Mouse (Mus musculus) erythroid progenitor cell, adult 5-6 weeks (primary cell): Measurements from ENCODE around the gene Podn. TPM values are rescaled to one million over a fixed set of nuclear protein-coding genes. Genes with fewer than 3 reads are reported as not detected.
A peak's percentile ranks its signal among the peaks of the same experiment; 100 is the strongest.
"Not testable (repeated sequence)": the region's sequence is repeated elsewhere in the genome, so short reads cannot be mapped to it uniquely, and the experiment has no call there.

Experiments
- ATAC-seq: replicated peaks from 2 replicates; pipeline ENCODE4 v1.8.0; 2016; ENCODE audit warnings: moderate number of reproducible peaks, mild to moderate bottlenecking, moderate TSS enrichment, inconsistent platforms; ENCODE audit not compliant: poor library complexity, low FRiP score, severe bottlenecking
- total RNA-seq, 2 experiments: library from RNA; stranded (forward) in 1 of 2; stranded (reverse) in 1 of 2; fragments of 150-400 nt in 1 of 2; fragments of 186-747, 209-891 nt in 1 of 2; gene quantifications; 2 replicates each; pipeline versions ENCODE4 v1.2.3 to v1.2.4; 2015 to 2017; ENCODE audit warnings: low replicate concordance in 2 of 2

The Podn gene
- total RNA-seq (2015; ENCODE audit: low replicate concordance) (not detected in 2 replicates), total RNA-seq (2017; ENCODE audit: low replicate concordance) (0.13 TPM in 1 of 2 replicates, not detected in the other)

DNA sequence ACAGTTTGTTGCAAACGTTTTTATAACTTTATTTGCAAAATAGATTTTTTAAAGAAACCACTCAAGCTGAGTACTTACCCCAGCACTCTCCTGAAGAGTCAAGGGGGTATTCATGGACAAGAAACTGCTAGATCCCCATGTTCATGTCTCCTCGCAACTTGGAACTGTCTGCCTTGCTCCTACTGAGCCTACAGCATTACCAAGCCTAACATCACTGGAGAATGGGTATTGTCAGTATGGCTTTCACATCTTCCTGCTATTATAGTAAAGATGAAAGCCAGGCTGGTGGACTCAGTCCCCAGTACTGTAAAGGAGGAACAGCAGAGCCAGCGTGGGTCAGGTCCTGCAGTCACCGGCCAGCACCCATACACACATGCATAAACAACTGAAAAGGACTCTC, at the start of gene Podn:
Gene Podn, minus strand, starts transcription at position 101 of the 400 bp plus-strand sequence.
- ATAC-seq: no peak

DNA sequence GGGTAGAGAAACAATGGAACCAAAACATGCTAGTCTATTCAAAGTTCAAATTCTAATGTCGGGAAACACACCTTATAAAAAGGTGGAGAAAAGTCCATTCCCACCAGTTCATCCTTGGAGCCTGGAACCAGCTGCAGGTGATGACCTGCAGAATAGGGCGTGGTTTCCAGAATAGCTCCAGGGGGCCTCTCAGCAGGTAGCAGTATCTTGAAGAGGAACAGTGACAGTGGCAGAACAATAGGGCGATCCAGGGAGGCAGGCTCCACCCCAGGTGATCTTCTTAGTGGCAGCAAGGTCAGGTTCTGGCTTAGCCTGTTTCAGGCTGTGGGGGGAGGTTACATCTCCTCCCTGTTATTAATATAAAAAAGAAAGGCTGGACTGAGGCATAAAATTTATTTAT, 49.3 kb upstream of the Podn start:
- not testable (repeated sequence) for ATAC-seq

- ATAC-seq: no peak
These were observed 48.6 kb upstream of the Podn start, which contains the start of gene Scp2 for GRCm38 (mm10) chr4:108144880-108145279. Scp2 (minus strand) TSS chr4:108144998.

DNA sequence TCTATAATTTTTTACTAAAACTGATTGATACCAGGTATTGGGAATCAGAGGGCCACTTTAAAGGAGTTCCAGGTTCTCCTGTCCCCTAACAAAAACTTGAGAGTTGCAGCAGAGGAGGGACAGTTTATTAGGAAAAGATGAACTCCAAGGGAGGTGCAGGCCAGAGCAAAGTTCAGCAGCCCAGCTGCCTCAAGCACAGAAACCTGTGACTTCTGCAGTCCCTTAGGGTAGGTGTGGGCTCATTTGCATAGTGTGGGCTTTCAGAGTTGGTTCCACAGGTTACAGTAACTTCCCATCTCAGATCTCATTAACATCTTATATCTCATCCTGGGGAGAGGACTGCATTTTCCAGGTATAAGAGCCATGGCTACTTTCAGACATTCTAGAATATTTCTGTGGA, 47.5 kb upstream of the Podn start:
- ATAC-seq: no peak

DNA sequence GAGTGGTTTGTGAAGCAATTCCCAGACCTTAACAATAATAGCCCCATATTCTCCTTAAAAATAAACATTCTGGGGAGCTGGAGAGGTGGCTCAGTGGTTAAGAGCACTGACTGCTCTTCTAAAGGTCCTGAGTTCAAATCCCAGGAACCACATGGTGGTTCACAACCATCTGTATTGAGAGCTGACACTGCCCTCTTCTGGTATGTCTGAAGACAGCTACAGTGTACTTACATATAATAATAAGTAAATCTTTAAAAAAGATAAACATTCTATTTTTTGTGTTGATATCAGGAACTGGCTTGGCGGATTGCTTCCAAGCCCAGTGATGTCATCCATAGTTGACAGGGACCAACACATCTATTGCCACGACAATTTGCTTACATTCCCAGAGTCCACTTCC, 46.9 kb upstream of the Podn start:
- ATAC-seq: not testable (repeated sequence)

DNA sequence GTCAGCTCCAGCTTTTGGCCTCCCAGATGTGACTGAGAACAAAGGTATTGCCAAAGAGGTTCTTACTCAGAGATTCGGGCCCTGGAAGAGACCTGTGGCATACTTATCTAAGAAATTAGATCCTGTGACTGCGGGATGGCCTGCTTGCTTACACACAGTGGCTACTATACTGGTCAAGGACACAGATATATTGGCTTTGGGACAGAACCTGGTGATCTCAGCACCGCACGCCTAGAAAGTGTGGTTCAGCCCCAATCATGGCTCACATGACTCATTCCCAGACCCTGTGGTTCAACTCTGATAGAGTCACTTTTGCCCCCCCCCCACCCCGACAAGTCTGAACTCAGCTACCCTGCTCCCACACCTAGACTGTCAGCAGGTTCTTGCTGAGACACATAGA, 40.7 kb upstream of the Podn start:
- no peak for ATAC-seq

DNA sequence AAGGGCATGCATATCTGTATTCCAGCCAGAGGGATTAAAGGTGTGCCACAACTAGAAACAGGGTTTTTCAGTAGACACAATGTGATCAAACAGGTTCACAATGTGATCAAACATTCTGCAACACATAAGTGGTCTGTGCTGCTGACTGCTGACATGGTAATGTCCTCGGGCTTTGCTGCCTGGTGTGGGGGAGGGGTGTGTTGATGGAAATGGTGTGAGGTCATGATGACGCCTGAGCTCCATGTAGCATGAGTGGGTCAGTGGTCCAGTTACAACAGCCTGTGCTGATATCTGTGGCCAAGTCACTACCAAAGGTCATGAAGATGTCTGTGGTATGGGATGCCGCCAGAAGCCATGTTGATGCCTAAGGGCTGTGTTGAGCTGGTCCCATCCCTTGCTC, 34.2 kb upstream of the Podn start:
- no peak for ATAC-seq

DNA sequence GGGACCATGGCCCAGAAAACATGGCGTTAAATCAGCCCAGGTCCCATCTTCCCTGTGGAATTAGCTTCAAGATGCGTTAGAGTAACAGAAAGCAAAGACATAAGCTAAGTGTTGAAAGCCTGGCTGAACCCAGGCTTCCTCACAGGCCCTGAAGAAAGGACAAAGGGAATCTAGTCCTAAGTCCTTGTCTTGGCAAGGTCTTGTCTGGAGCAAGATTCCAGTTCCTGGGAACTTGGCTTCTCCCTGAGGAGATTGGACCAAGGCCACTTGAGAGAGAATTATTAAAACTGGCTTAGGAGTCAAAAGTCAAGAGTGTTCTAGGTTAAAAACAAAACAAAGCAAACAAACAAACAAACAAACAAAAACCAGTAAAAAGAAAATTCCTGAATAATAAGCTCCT, 32.1 kb upstream of the Podn start:
- no peak for ATAC-seq

- ATAC-seq: no peak
These were observed 31.3 kb upstream of the Podn start for GRCm38 (mm10) chr4:108127516-108127915.

DNA sequence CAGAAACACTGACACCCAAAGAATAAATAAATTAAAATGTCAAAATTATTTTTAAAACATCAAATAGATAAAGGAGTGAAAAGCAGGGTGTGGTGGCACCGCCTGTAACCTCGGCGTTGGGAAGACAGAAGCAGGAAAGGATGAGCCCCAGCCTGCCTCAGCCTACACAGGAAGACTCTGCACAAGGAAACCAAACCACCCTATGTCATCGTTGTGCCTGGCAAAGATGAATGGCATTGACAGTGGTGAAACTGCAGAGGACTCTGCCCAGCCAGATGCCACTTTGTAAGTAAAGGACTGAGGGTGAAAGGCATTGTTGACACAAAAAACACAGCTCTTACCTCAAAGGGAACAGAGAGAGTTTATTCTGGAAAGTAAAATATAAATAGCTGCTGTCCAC, 30.0 kb upstream of the Podn start:
- no peak for ATAC-seq

DNA sequence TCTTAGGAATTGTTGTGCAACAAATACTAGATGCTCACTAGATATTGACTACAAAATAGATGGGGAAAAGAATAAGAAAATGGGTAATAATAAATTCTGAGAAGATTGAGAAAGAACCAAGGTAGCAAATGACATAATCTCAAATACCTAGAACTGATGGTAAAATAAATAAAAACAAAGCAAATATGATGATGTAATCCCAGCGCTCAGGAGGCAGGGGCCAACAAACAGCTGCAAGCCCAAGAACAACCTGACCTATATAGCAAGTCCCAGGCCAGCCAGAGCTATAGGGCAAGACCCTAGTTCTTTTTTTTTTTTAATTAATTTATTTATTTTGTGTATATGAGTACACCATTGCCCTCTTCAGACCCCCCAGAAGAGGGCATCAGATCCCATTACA, 27.9 kb upstream of the Podn start:
- no peak for ATAC-seq

DNA sequence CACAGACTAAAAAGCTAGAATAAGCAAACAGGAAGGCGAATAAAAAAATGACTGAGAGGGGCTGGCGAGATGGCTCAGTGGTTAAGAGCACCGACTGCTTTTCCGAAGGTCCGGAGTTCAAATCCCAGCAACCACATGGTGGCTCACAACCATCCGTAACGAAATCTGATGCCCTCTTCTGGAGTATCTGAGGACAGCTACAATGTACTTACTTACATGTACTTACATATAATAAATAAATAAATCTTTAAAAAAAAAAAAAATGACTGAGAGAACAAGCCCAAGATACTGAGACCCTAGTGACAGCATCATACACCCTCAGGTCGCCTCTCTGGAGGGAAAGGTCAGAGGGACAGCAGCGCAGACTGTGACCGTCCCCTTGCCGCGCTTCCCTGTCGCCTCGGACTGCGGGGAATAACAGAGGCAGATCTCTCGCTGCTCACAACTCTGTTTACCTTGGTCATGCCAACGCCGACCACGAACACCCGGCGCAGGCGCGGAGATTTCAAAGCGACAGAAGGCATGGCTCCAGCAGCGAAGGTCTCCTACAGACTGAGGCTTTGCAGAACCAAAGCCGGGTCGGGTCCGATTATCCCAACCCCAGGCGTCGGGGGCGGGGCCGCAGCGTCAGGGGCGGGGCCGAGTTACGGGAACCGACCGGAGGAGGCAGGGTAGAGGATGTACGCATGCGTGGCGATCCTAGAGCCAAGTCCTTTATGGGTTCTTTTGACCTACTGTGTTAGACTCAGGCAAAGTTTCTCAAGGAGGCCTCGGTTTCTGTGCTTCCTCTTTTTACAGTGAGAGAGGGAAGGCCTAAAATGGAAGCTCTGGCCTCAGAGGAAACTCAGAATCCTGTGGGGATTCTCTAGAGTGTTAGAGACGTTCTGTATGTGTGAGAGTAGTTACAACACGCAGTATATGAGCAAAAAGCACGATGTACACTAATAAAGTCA, 22.0 kb upstream of the Podn start:
- ATAC-seq: peak; percentile 97

DNA sequence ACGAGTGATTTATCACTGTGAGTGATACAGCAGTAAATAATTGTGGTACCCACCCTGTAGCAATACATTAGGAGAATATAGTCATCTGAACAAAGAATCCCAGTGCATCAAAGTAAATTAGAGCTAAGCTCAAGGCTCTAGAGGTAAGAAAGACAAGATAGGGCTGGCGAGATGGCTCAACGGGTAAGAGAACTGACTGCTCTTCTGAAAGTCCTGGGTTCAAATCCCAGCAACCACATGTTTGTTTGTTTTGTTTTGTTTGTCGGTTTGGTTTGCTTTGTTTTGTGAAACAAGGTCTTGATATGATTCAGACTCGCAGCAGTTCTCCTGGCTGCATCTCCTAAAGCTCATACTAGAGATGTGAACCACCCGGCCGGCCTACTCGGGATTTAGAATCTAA, 21.2 kb upstream of the Podn start:
- ATAC-seq: no peak

DNA sequence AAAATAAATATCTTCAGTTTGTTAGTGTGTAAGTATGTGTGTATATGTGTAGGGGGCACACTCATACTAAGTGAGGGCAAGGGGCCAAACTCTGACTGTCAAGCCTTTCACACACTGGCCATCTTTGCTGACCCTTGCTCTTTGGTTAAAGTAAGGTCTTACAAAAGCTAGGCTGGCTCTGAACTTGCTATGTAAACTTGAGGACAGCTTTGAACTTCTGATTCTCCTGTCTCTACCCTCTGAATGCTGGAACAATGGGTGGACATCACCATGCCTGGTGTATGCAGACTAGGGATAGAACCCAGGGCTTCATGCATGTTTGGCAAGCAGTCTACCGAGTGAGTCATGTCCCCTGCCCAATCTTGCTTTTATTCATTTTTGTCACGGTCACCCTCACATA, 20.2 kb upstream of the Podn start:
- ATAC-seq: no peak

GRCm38 (mm10) chr4:108110706-108111105, 14.5 kb upstream of the Podn start:
- no peak for ATAC-seq

DNA sequence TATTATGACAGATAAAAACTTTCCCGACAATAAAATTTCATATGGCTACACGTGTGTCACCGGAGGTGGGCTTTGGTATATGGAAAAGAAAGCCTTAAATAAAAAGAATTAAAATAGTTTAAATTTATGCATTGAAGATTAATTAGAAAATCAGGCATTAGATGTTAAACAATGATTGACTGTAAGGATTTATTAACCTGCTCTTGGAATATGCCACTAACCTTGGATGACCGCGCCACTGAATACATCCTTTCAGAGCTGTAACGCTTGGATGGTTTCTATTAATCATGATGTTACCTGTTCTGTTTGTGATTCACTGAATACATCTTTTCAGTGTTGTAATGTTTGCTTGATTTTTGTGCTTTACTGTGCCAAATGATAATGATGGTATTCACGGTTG, 13.5 kb upstream of the Podn start:
- ATAC-seq: no peak

DNA sequence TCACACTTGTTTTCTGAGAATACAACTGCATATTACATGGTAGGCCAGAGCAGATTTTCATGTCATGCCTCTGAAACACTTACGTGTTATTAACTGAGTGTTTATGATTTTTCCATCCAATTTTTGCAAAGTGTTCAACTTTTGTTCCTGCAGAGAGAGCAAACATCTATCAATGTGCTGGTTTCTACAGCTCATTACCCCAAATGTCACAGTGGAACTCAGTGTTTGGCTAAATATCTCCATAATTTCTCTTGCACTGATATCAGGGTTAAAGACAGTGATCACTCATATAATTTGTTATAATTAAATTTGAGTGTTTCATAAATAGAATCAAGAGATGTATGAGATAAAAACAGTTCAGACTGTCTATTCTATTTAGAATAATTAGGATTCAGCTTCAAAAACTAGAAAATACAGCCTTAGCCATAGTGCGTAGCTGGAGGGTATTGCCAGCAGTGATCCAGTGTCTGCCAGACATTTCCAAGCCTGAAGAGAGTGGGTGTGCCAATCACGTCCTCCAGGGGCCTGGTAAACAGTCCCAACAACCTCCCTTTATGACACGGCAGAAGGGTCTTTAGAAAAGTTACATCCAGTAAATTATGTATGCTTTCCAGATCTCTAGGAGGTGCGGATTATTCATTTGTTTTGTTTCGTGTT, 3.4 kb downstream of the Podn start:
- ATAC-seq: no peak

DNA sequence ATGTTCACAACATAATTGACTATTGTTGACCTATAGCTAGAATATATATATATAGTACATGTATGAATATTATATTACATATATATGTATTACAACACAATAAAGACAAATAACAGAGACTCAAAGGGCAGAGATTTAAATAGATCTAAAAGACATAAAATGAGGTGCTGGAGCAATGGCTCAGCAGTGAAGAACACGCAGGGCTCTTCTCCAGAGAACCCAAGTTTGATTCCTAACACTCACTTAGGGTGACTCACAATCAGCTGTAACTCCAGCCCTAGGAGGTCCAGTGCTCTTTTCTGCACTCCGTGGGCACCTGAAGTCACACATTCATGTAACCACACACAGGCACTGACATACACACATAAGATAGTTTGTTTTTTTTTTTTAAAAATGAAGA, 12.3 kb downstream of the Podn start:
- ATAC-seq: no peak

GRCm38 (mm10) chr4:108083032-108083735, 13.1 kb downstream of the Podn start:
- ATAC-seq: no peak

- ATAC-seq: no peak
These were observed 13.8 kb downstream of the Podn start for GRCm38 (mm10) chr4:108082401-108082806.
